Mouse (Mus musculus) embryonic facial prominence, embryonic 12.5 days (tissue): Measurements from ENCODE around the gene Dut. TPM values are rescaled to one million over a fixed set of nuclear protein-coding genes. Genes with fewer than 3 reads are reported as not detected.

Experiments
- ATAC-seq: fragments of 200-750 bp; cut with Nextera tagmentation; 2 replicates; pipeline ENCODE4 v1.8.0; 2017; ENCODE audit not compliant: insufficient number of reproducible peaks, insufficient read depth, low FRiP score, low TSS enrichment
- H3K27ac ChIP-seq: fragments of 300-500 bp; sonication (generic); 2 replicates; pipeline ENCODE4 v1.5.1; 2016; ENCODE audit warnings: mild to moderate bottlenecking
- H3K27me3 ChIP-seq: fragments of 300-500 bp; sonication (generic); 2 replicates; pipeline ENCODE4 v1.6.1; 2016; ENCODE audit warnings: mild to moderate bottlenecking, moderate library complexity
- H3K36me3 ChIP-seq: fragments of 300-500 bp; sonication (generic); 2 replicates; pipeline ENCODE4 v1.6.1; 2016; ENCODE audit warnings: mild to moderate bottlenecking
- H3K4me1 ChIP-seq: fragments of 300-500 bp; sonication (generic); 2 replicates; pipeline ENCODE4 v1.6.1; 2016
- H3K4me2 ChIP-seq: fragments of 300-500 bp; sonication (generic); replicated peaks from 2 replicates; pipeline ENCODE4 v1.6.1; 2016; ENCODE audit warnings: mild to moderate bottlenecking, moderate library complexity
- H3K4me3 ChIP-seq: fragments of 300-500 bp; sonication (generic); 2 replicates; pipeline ENCODE4 v1.5.1; 2016; ENCODE audit warnings: mild to moderate bottlenecking
- H3K9ac ChIP-seq: fragments of 300-500 bp; sonication (generic); 2 replicates; pipeline ENCODE4 v1.6.1; 2016; ENCODE audit warnings: mild to moderate bottlenecking, moderate library complexity
- H3K9me3 ChIP-seq: fragments of 300-500 bp; sonication (generic); 2 replicates; pipeline ENCODE4 v1.6.1; 2016; ENCODE audit warnings: mild to moderate bottlenecking, moderate library complexity
- whole genome bisulfite sequencing: fragments of 180-500 bp; shearing (Covaris S2); methylation state at CpG from one replicate; pipeline ENCODE4 v1.1.7; 2016; 5-methylcytosine and 5-hydroxymethylcytosine counted together
- polyA plus RNA-seq: library from polyadenylated mRNA; unstranded; fragments of >200 nt; fragmentation: Nextera tagmentation; extraction: Ambion mirVana; gene quantifications from 2 replicates; pipeline ENCODE4 v1.2.1, GENCODE M21; 2016

The Dut gene
- polyA plus RNA-seq, 1 experiment from 2014 or later = 167 TPM

GRCm38 (mm10) chr2:125234049-125234448 lies 12.9 kb upstream of the Dut start:
- 84% methylated on average over 2 of the region's 2 CpGs for WGBS
- Histone ChIP-seq H3K4me3 (no peak overlapping the region), H3K4me2 (no peak overlapping the region), H3K27me3 (no peaks in the 10 kb centered on the region), H3K9me3 (no peaks in the 10 kb centered on the region), H3K4me1 (no peaks in the 10 kb centered on the region), H3K9ac (no peak overlapping the region), H3K36me3 (no peaks in the 10 kb centered on the region), H3K27ac (no peak overlapping the region)
- no peak for ATAC-seq

- peaks cover 22% of the 10 kb centered on the region for H3K4me1 ChIP-seq
- H3K4me3 ChIP-seq = no peak overlapping the region
- H3K36me3 ChIP-seq = peaks cover 11% of the 10 kb centered on the region
- no peak overlapping the region for H3K4me2 ChIP-seq
- no peak overlapping the region for H3K9ac ChIP-seq
- H3K27me3 ChIP-seq = no peaks in the 10 kb centered on the region
- no peak overlapping the region for H3K27ac ChIP-seq
- no peaks in the 10 kb centered on the region for H3K9me3 ChIP-seq
- 90% methylated on average over 3 of the region's 3 CpGs for WGBS
- ATAC-seq = no peak
These were observed 1.3 kb upstream of the Dut start for GRCm38 (mm10) chr2:125245545-125246285.

GRCm38 (mm10) chr2:125246669-125247068 lies 321 bp upstream of the Dut start:
- no peaks in the 10 kb centered on the region for H3K9me3 ChIP-seq
- H3K27me3 ChIP-seq = no peaks in the 10 kb centered on the region
- no peak for ATAC-seq
- H3K9ac ChIP-seq = peak overlapping the region; percentile 84
- H3K4me3 ChIP-seq = peak overlapping the region; percentile 80
- H3K27ac ChIP-seq = peak overlapping the region; percentile 96
- H3K4me2 ChIP-seq = peak overlapping the region; percentile 67
- WGBS = 19% methylated on average over 9 of the region's 9 CpGs
- peaks cover 19% of the 10 kb centered on the region for H3K36me3 ChIP-seq
- peaks cover 22% of the 10 kb centered on the region for H3K4me1 ChIP-seq

GRCm38 (mm10) chr2:125247962-125248235 lies 909 bp downstream of the Dut start:
- WGBS = 0% methylated on average over 9 of the region's 9 CpGs
- ATAC-seq = no peak
- H3K4me3 ChIP-seq = peak overlapping the region; percentile 80
- H3K27me3 ChIP-seq = no peaks in the 10 kb centered on the region
- peak overlapping the region; percentile 84 for H3K9ac ChIP-seq
- H3K4me1 ChIP-seq = peaks cover 22% of the 10 kb centered on the region
- H3K9me3 ChIP-seq = no peaks in the 10 kb centered on the region
- peaks cover 30% of the 10 kb centered on the region for H3K36me3 ChIP-seq
- peak overlapping the region; percentile 96 for H3K27ac ChIP-seq
- peak overlapping the region; percentile 67 for H3K4me2 ChIP-seq

GRCm38 (mm10) chr2:125248256-125248655 lies 1.3 kb downstream of the Dut start:
- Histone ChIP-seq H3K4me2 (peak overlapping the region; percentile 67), H3K4me1 (peaks cover 22% of the 10 kb centered on the region), H3K27me3 (no peaks in the 10 kb centered on the region), H3K36me3 (peaks cover 34% of the 10 kb centered on the region), H3K9me3 (no peaks in the 10 kb centered on the region), H3K27ac (peak overlapping the region; percentile 96), H3K4me3 (peak overlapping the region; percentile 80), H3K9ac (peak overlapping the region; percentile 84)
- no peak for ATAC-seq
- WGBS = under 1% methylated on average over 8 of the region's 8 CpGs

- Histone ChIP-seq H3K9ac (0 out of 2 replicates have a peak overlapping the region, but pooled peaks have one; percentile 84), H3K4me2 (peak overlapping the region; percentile 67), H3K4me1 (peaks cover 22% of the 10 kb centered on the region), H3K27me3 (no peaks in the 10 kb centered on the region), H3K9me3 (no peaks in the 10 kb centered on the region), H3K27ac (no peak overlapping the region), H3K36me3 (peaks cover 45% of the 10 kb centered on the region), H3K4me3 (peak overlapping the region; percentile 80)
- no peak for ATAC-seq
- WGBS = 87% methylated on average over 4 of the region's 4 CpGs
These were observed 2.3 kb downstream of the Dut start for GRCm38 (mm10) chr2:125249339-125249738.

- H3K4me2 ChIP-seq = no peak overlapping the region
- no peak for ATAC-seq
These were observed 2.9 kb downstream of the Dut start for GRCm38 (mm10) chr2:125249874-125250273.

GRCm38 (mm10) chr2:125251781-125252180 lies 4.8 kb downstream of the Dut start:
- no peaks in the 10 kb centered on the region for H3K27me3 ChIP-seq
- H3K4me1 ChIP-seq = peaks cover 19% of the 10 kb centered on the region
- no peak overlapping the region for H3K4me3 ChIP-seq
- H3K36me3 ChIP-seq = peaks cover 60% of the 10 kb centered on the region
- no peak for ATAC-seq
- 89% methylated on average over 4 of the region's 4 CpGs for WGBS
- 0 out of 2 replicates have a peak, but pooled peaks cover 3% of the 10 kb centered on the region for H3K9me3 ChIP-seq
- no peak overlapping the region for H3K4me2 ChIP-seq
- H3K27ac ChIP-seq = no peak overlapping the region
- no peak overlapping the region for H3K9ac ChIP-seq

More at GRCm38 (mm10) chr2:125249874-125250273, 2.9 kb downstream of the Dut start:
- H3K4me3 ChIP-seq = no peak overlapping the region
- no peak overlapping the region for H3K9ac ChIP-seq
- H3K4me1 ChIP-seq = peaks cover 22% of the 10 kb centered on the region
- peaks cover 49% of the 10 kb centered on the region for H3K36me3 ChIP-seq
- no peak overlapping the region for H3K27ac ChIP-seq
- 91% methylated on average over 4 of the region's 4 CpGs for WGBS
- 0 out of 2 replicates have a peak, but pooled peaks cover 3% of the 10 kb centered on the region for H3K9me3 ChIP-seq
- H3K27me3 ChIP-seq = no peaks in the 10 kb centered on the region

GRCm38 (mm10) chr2:125252275-125252674 lies 5.3 kb downstream of the Dut start:
- ATAC-seq = no peak
- Histone ChIP-seq H3K36me3 (peaks cover 65% of the 10 kb centered on the region), H3K9ac (no peak overlapping the region)

GRCm38 (mm10) chr2:125253699-125254098 lies 6.7 kb downstream of the Dut start:
- WGBS = 94% methylated on average over 6 of the region's 6 CpGs
- no peaks in the 10 kb centered on the region for H3K27me3 ChIP-seq
- ATAC-seq = no peak
- no peak overlapping the region for H3K4me3 ChIP-seq
- no peak overlapping the region for H3K27ac ChIP-seq
- no peak overlapping the region for H3K4me2 ChIP-seq
- H3K9ac ChIP-seq = no peak overlapping the region
- H3K9me3 ChIP-seq = 0 out of 2 replicates have a peak, but pooled peaks cover 3% of the 10 kb centered on the region
- H3K4me1 ChIP-seq = peaks cover 16% of the 10 kb centered on the region
- H3K36me3 ChIP-seq = peaks cover 76% of the 10 kb centered on the region

More at GRCm38 (mm10) chr2:125252275-125252674, 5.3 kb downstream of the Dut start:
- Histone ChIP-seq H3K27ac (no peak overlapping the region), H3K27me3 (no peaks in the 10 kb centered on the region), H3K9me3 (0 out of 2 replicates have a peak, but pooled peaks cover 3% of the 10 kb centered on the region), H3K4me2 (no peak overlapping the region), H3K4me3 (no peak overlapping the region), H3K4me1 (peaks cover 19% of the 10 kb centered on the region)
- 53% methylated on average over 2 of the region's 2 CpGs for WGBS

GRCm38 (mm10) chr2:125254630-125255029 lies 7.6 kb downstream of the Dut start:
- Histone ChIP-seq H3K4me2 (no peak overlapping the region), H3K27me3 (no peaks in the 10 kb centered on the region)
- no peak for ATAC-seq

GRCm38 (mm10) chr2:125255886-125256285 lies 8.9 kb downstream of the Dut start:
- Histone ChIP-seq H3K9me3 (0 out of 2 replicates have a peak, but pooled peaks cover 3% of the 10 kb centered on the region), H3K4me3 (no peak overlapping the region), H3K27ac (no peak overlapping the region), H3K27me3 (no peaks in the 10 kb centered on the region), H3K9ac (no peak overlapping the region), H3K36me3 (peaks cover 68% of the 10 kb centered on the region), H3K4me1 (no peaks in the 10 kb centered on the region), H3K4me2 (no peak overlapping the region)
- no peak for ATAC-seq
- WGBS = 69% methylated on average over 3 of the region's 3 CpGs

More at GRCm38 (mm10) chr2:125254630-125255029, 7.6 kb downstream of the Dut start:
- Histone ChIP-seq H3K9ac (no peak overlapping the region), H3K27ac (no peak overlapping the region), H3K36me3 (peaks cover 77% of the 10 kb centered on the region), H3K4me3 (no peak overlapping the region), H3K9me3 (0 out of 2 replicates have a peak, but pooled peaks cover 3% of the 10 kb centered on the region), H3K4me1 (peaks cover 7% of the 10 kb centered on the region; the same call in 1 of the 2 replicates)
- WGBS = 93% methylated on average over 3 of the region's 3 CpGs
